Mouse (Mus musculus) C2C12 (cell line): Measurements from ENCODE around the gene Cntrob. TPM values are rescaled to one million over a fixed set of nuclear protein-coding genes. Genes with fewer than 3 reads are reported as not detected.
A peak's percentile ranks its signal among the peaks of the same experiment; 100 is the strongest.
"Not testable (repeated sequence)": the region's sequence is repeated elsewhere in the genome, so short reads cannot be mapped to it uniquely, and the experiment has no call there.

Source experiments
- H3K27me3 ChIP-seq: one replicate; pipeline ENCODE4 v1.6.1; 2011; ENCODE audit not compliant: control insufficient read depth, insufficient read depth, insufficient read length
- H3K36me3 ChIP-seq: one replicate; pipeline ENCODE4 v1.6.1; 2011; ENCODE audit not compliant: control insufficient read depth, insufficient read depth
- H3K4me3 ChIP-seq: one replicate; pipeline ENCODE4 v1.5.1; 2011; ENCODE audit warnings: mild to moderate bottlenecking, control low read depth; ENCODE audit not compliant: poor library complexity, insufficient read depth, severe bottlenecking
- H3K79me2 ChIP-seq: one replicate; pipeline ENCODE4 v1.6.1; 2011; ENCODE audit not compliant: control insufficient read depth, insufficient read depth
- H3K79me3 ChIP-seq: one replicate; pipeline ENCODE4 v1.6.1; 2011; ENCODE audit warnings: low read depth, control low read depth
- H3ac ChIP-seq: one replicate; pipeline ENCODE3; 2011; ENCODE audit warnings: low read depth; ENCODE audit not compliant: control insufficient read depth, insufficient read length
- CEBPB ChIP-seq: IDR thresholded peaks from one replicate; pipeline ENCODE4 v1.6.1; 2011; ENCODE audit warnings: low read depth, mild to moderate bottlenecking, control low read depth, moderate library complexity
- CTCF ChIP-seq: IDR thresholded peaks from one replicate; pipeline ENCODE4 v1.5.1; 2011; ENCODE audit not compliant: control insufficient read depth, insufficient read depth, insufficient read length
- FOSL1 ChIP-seq: IDR thresholded peaks from one replicate; pipeline ENCODE4 v1.8.0; 2011; ENCODE audit warnings: mild to moderate bottlenecking, low read length; ENCODE audit not compliant: poor library complexity, insufficient read depth, severe bottlenecking
- MAX ChIP-seq: IDR thresholded peaks from one replicate; pipeline ENCODE4 v1.6.1; 2011; ENCODE audit warnings: mild to moderate bottlenecking, control low read depth
- MYOD1 ChIP-seq: IDR thresholded peaks from one replicate; pipeline ENCODE4 v1.6.1; 2011; ENCODE audit warnings: low read depth; ENCODE audit not compliant: control insufficient read depth, insufficient read length
- MYOG ChIP-seq: IDR thresholded peaks from one replicate; pipeline ENCODE4 v1.6.1; 2011; ENCODE audit not compliant: control insufficient read depth, insufficient read length; ENCODE audit errors: extremely low read depth
- USF1 ChIP-seq: IDR thresholded peaks from one replicate; pipeline ENCODE4 v1.6.1; 2011; ENCODE audit warnings: low read depth, mild to moderate bottlenecking, control low read depth, moderate library complexity
- polyA plus RNA-seq: library from polyadenylated mRNA; unstranded; fragments of >200 nt; fragmentation: generic; extraction: Trizol; gene quantifications from one replicate; pipeline ENCODE4 v1.2.1, GENCODE M21; 2012; ENCODE audit warnings: missing spikeins

Gene Cntrob
- polyA plus RNA-seq, 1 experiment = 9.9 TPM

DNA sequence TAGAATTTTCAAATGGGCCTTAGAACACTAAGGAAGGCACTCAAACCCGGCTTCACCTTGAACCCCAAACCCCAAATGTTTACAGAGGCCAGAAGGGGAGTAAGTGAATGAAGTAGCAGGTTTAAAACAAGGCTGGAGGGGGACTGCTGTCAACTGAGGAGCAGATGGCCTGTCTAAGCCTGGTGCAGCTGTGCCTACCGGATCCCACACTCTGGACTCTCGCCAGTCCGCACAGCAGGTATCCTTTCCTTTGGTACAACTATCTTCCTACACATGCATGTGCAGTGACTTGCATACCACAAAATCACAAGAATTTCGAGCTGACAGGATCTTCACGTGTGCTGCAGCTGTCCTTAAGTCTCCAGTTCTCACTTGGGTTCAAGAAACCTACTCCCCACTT lies 1.6 kb downstream of the Cntrob start:
- Histone ChIP-seq H3K79me3 (no peaks in the 10 kb centered on the region), H3K4me3 (no peak overlapping the region), H3K36me3 (peaks cover 29% of the 10 kb centered on the region), H3ac (no peak overlapping the region), H3K79me2 (peaks cover 33% of the 10 kb centered on the region), H3K27me3 (no peaks in the 10 kb centered on the region)
- no peak for TF ChIP-seq USF1
- TF ChIP-seq CEBPB = no peak
- peak; percentile 81 for TF ChIP-seq MYOD1
- no peak for TF ChIP-seq CTCF

DNA sequence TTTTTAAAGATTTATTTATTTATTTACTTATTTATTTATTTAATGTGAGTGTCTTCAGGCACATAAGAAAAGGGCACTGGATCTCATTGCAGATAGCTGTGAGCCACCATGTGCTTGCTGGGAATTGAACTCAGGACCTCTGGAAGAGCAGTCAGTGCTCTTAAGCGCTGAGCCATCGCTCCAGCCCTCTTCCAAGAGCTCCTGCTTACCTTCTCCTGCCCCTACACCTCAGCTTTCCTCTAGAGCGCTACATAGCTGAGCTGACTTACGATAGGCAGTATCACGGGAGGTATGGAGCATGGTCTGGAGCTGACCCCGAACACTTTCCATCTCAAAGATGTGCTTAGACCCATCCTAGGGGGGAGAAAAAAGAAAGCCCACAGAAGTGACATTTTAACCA lies 2.0 kb downstream of the Cntrob start:
- Histone ChIP-seq H3K27me3 (no peaks in the 10 kb centered on the region), H3K79me2 (peaks cover 33% of the 10 kb centered on the region), H3ac (no peak overlapping the region), H3K36me3 (peaks cover 29% of the 10 kb centered on the region), H3K79me3 (no peaks in the 10 kb centered on the region), H3K4me3 (no peak overlapping the region)
- no peak for TF ChIP-seq MYOG
- TF ChIP-seq USF1 = no peak
- TF ChIP-seq MAX = no peak

DNA sequence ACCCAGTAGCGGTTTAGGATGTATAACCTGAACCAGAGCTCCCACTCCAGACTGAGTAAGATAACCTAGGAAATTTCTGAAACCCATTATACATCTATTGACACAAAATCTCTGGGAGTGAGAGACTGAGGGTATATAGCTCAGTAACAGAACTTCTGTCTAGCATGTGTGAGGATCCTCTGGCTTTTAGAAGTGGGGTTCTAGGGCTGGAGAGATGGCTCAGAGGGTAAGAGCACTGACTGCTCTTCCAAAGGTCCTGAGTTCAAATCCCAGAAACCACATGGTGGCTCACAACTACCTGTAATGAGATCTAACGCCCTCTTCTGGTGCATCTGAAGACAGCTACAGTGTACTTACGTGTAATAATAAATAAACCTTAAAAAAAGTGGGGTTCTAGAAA lies 5.6 kb downstream of the Cntrob start:
- H3ac ChIP-seq, H3K79me3 ChIP-seq, H3K27me3 ChIP-seq, H3K4me3 ChIP-seq: not testable (repeated sequence)
- H3K36me3 ChIP-seq = peaks cover 34% of the 10 kb centered on the region
- peaks cover 16% of the 10 kb centered on the region for H3K79me2 ChIP-seq

DNA sequence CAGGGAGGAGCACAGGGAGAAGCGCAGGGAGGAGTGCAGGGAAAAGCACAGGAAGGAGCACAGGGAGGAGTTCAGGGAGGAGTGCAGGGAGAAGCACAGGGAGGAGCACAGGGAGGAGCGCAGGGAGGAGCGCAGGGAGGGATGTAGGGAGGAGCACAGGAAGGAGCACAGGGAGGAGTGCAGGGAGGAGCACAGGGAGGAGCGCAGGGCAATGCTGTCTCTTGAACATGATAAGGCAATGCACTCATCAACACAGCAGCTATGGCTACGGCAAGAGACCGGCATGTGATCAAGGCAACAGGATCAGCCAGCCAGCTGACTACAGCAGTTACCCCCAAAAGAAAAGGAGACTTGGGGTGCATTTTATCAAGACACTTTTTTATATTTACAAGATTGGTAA lies 7.2 kb downstream of the Cntrob start:
- no peak for TF ChIP-seq CEBPB
- TF ChIP-seq MYOD1 = no peak
- no peak for TF ChIP-seq FOSL1
- peak; percentile 50 for TF ChIP-seq USF1
- TF ChIP-seq MAX = no peak
- no peak for TF ChIP-seq CTCF
- no peak for TF ChIP-seq MYOG
- H3K79me3 ChIP-seq = no peaks in the 10 kb centered on the region
- H3K27me3 ChIP-seq = no peaks in the 10 kb centered on the region
- no peaks in the 10 kb centered on the region for H3K79me2 ChIP-seq
- no peak overlapping the region for H3ac ChIP-seq
- H3K36me3 ChIP-seq = peaks cover 34% of the 10 kb centered on the region
- no peak overlapping the region for H3K4me3 ChIP-seq

GRCm38 (mm10) chr11:69311266-69311665 lies 12.3 kb downstream of the Cntrob start:
- peaks cover 53% of the 10 kb centered on the region for H3K36me3 ChIP-seq
- no peak overlapping the region for H3K4me3 ChIP-seq
- no peaks in the 10 kb centered on the region for H3K79me2 ChIP-seq
- no peaks in the 10 kb centered on the region for H3K27me3 ChIP-seq
- TF ChIP-seq FOSL1 (no peak), CEBPB (no peak), MYOG (no peak), MAX (no peak), MYOD1 (no peak), CTCF (no peak), USF1 (no peak)
- no peak overlapping the region for H3ac ChIP-seq
- no peaks in the 10 kb centered on the region for H3K79me3 ChIP-seq

- Histone ChIP-seq H3K27me3 (no peaks in the 10 kb centered on the region), H3ac (no peak overlapping the region), H3K4me3 (no peak overlapping the region), H3K79me3 (no peaks in the 10 kb centered on the region), H3K36me3 (peaks cover 78% of the 10 kb centered on the region), H3K79me2 (no peaks in the 10 kb centered on the region)
- no peak for TF ChIP-seq CTCF
- TF ChIP-seq FOSL1 = no peak
- no peak for TF ChIP-seq MYOD1
- no peak for TF ChIP-seq MAX
- TF ChIP-seq CEBPB = no peak
- no peak for TF ChIP-seq USF1
- no peak for TF ChIP-seq MYOG
Observed at GRCm38 (mm10) chr11:69306039-69306438, 17.5 kb downstream of the Cntrob start.
